Mouse (Mus musculus) embryonic facial prominence, embryonic 10.5 days (tissue): ENCODE results near the gene Map7. TPM values are rescaled to one million over a fixed set of nuclear protein-coding genes. Genes with fewer than 3 reads are reported as not detected.
A peak's percentile ranks its signal among the peaks of the same experiment; 100 is the strongest.

ENCODE experiments used
- DNase-seq: peaks from one replicate; pipeline ENCODE4 v3.0.0-alpha.2; 2017; ENCODE audit warnings: low spot score
- H3K27ac ChIP-seq: fragments of 300-500 bp; sonication (generic); replicated peaks from 2 replicates; pipeline ENCODE4 v1.5.1; 2016; ENCODE audit warnings: mild to moderate bottlenecking
- H3K27me3 ChIP-seq: fragments of 300-500 bp; sonication (generic); replicated peaks from 2 replicates; pipeline ENCODE4 v1.6.1; 2016; ENCODE audit warnings: low read depth, mild to moderate bottlenecking; ENCODE audit not compliant: poor library complexity, severe bottlenecking
- H3K36me3 ChIP-seq: fragments of 300-500 bp; sonication (generic); replicated peaks from 2 replicates; pipeline ENCODE4 v1.6.1; 2016; ENCODE audit warnings: mild to moderate bottlenecking, moderate library complexity
- H3K4me1 ChIP-seq: fragments of 300-500 bp; sonication (generic); 2 replicates; pipeline ENCODE4 v1.6.1; 2016
- H3K4me3 ChIP-seq: fragments of 300-500 bp; sonication (generic); 2 replicates; pipeline ENCODE4 v1.5.1; 2016; ENCODE audit warnings: mild to moderate bottlenecking, moderate library complexity
- H3K9me3 ChIP-seq: fragments of 300-500 bp; sonication (generic); 2 replicates; pipeline ENCODE4 v1.6.1; 2016; ENCODE audit warnings: mild to moderate bottlenecking
- WGBS: fragments of 180-500 bp; shearing (Covaris S2); methylation state at CpG from one replicate; pipeline ENCODE4 v1.1.7; 2016; 5-methylcytosine and 5-hydroxymethylcytosine counted together
- polyA plus RNA-seq: library from polyadenylated mRNA; unstranded; fragments of >200 nt; fragmentation: Nextera tagmentation; extraction: Ambion mirVana; gene quantifications from 2 replicates; pipeline ENCODE4 v1.2.1, GENCODE M21; 2016

The Map7 gene
- 6.6 and 8.1 TPM in 2 replicates for polyA plus RNA-seq

GRCm38 (mm10) chr10:20148130-20148772 is at the start of gene Map7:
Gene Map7, plus strand, starts transcription at chr10:20148471.
- WGBS = 5% methylated on average over 50 of the region's 51 CpGs
- DNase-seq = no peak
- H3K27me3 ChIP-seq = peaks cover 53% of the 10 kb centered on the region
- H3K36me3 ChIP-seq = no peaks in the 10 kb centered on the region
- H3K4me1 ChIP-seq = peaks cover 18% of the 10 kb centered on the region
- H3K4me3 ChIP-seq = peak within 1 kb of the TSS; percentile 79
- H3K27ac ChIP-seq = peak within 1 kb of the TSS; percentile 80
- H3K9me3 ChIP-seq = no peaks in the 10 kb centered on the region

DNA sequence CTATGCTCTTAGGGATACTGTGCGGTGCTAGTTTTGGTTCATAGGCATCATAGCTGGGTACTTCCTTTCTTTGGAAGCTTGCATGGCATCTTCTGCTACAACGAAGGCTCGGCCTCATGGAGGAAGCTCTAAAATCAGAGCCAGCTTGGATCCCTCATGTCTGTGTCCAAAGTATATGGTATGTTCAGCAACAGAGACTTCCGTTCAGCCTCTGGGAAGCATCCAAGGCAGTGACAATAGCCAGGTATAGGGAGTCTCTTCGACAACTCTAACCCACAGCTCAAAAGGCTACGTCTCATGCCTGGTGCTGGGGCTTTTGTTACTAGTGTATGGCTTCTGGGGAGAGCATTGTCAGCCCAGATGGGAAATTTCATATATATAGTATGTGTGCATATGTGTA is 46.8 kb upstream of the Map7 start:
- WGBS = 95% methylated on average over 6 of the region's 6 CpGs
- Histone ChIP-seq H3K4me3 (no peak overlapping the region), H3K27ac (no peak overlapping the region)

GRCm38 (mm10) chr10:20104271-20104931 is 43.9 kb upstream of the Map7 start:
- Histone ChIP-seq H3K9me3 (no peaks in the 10 kb centered on the region), H3K4me3 (no peak overlapping the region), H3K4me1 (peaks cover 10% of the 10 kb centered on the region), H3K36me3 (no peaks in the 10 kb centered on the region), H3K27ac (no peak overlapping the region), H3K27me3 (no peaks in the 10 kb centered on the region)
- 73% methylated on average over 8 of the region's 8 CpGs for WGBS
- no peak for DNase-seq

More for the DNA sequence above, 46.8 kb upstream of the Map7 start:
- no peaks in the 10 kb centered on the region for H3K9me3 ChIP-seq
- H3K4me1 ChIP-seq = peaks cover 10% of the 10 kb centered on the region
- DNase-seq = no peak
- no peaks in the 10 kb centered on the region for H3K27me3 ChIP-seq
- H3K36me3 ChIP-seq = no peaks in the 10 kb centered on the region

- DNase-seq = no peak
- Histone ChIP-seq H3K36me3 (no peaks in the 10 kb centered on the region), H3K4me1 (peaks cover 10% of the 10 kb centered on the region), H3K4me3 (no peak overlapping the region), H3K9me3 (no peaks in the 10 kb centered on the region), H3K27ac (no peak overlapping the region), H3K27me3 (no peaks in the 10 kb centered on the region)
- 79% methylated on average over 4 of the region's 4 CpGs for WGBS
Measured at GRCm38 (mm10) chr10:20105575-20105974, 42.7 kb upstream of the Map7 start.

DNA sequence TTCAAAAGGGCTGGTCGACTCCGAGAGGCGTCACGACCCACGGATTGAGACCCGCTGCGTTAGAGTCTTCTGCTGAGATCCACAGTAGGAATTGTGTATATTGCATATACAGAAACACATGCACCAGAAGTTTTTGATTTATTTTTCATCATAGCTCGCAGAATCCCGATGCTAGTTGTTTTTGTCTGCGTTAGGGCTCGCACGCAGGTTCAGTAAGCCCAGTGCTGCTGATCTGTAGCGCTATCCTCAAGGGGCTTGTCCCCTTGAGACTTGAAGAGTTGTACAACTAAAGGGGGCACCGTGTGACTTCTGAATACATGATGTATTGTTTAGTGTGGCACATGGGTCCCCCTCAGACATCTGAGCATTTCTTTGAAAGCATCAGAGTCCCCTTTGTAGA is 41.2 kb upstream of the Map7 start:
- Histone ChIP-seq H3K27ac (no peak overlapping the region), H3K4me1 (peaks cover 10% of the 10 kb centered on the region), H3K4me3 (no peak overlapping the region), H3K27me3 (no peaks in the 10 kb centered on the region), H3K9me3 (no peaks in the 10 kb centered on the region), H3K36me3 (no peaks in the 10 kb centered on the region)
- WGBS = 94% methylated on average over 14 of the region's 14 CpGs
- no peak for DNase-seq

GRCm38 (mm10) chr10:20111508-20111907 is 36.8 kb upstream of the Map7 start:
- H3K27ac ChIP-seq = no peak overlapping the region
- no peak for DNase-seq
- no peaks in the 10 kb centered on the region for H3K36me3 ChIP-seq
- no peak overlapping the region for H3K4me3 ChIP-seq
- H3K4me1 ChIP-seq = no peaks in the 10 kb centered on the region
- H3K9me3 ChIP-seq = no peaks in the 10 kb centered on the region
- WGBS = 85% methylated on average over 5 of the region's 5 CpGs
- H3K27me3 ChIP-seq = no peaks in the 10 kb centered on the region

GRCm38 (mm10) chr10:20112026-20112973 is 36.0 kb upstream of the Map7 start:
- H3K27ac ChIP-seq = no peak overlapping the region
- H3K9me3 ChIP-seq = no peaks in the 10 kb centered on the region
- H3K27me3 ChIP-seq = no peaks in the 10 kb centered on the region
- WGBS = 88% methylated on average over 18 of the region's 18 CpGs
- DNase-seq = no peak
- H3K36me3 ChIP-seq = no peaks in the 10 kb centered on the region
- H3K4me3 ChIP-seq = no peak overlapping the region
- 0 out of 2 replicates have a peak, but pooled peaks cover under 1% of the 10 kb centered on the region for H3K4me1 ChIP-seq

GRCm38 (mm10) chr10:20119504-20120425 is 28.5 kb upstream of the Map7 start:
- Histone ChIP-seq H3K4me1 (peaks cover 4% of the 10 kb centered on the region; the same call in 1 of the 2 replicates), H3K9me3 (no peaks in the 10 kb centered on the region), H3K27me3 (no peaks in the 10 kb centered on the region), H3K27ac (no peak overlapping the region), H3K4me3 (no peak overlapping the region), H3K36me3 (no peaks in the 10 kb centered on the region)
- no peak for DNase-seq
- WGBS = 95% methylated on average over 15 of the region's 15 CpGs

- H3K4me3 ChIP-seq = no peak overlapping the region
Measured at GRCm38 (mm10) chr10:20121981-20122380, 26.3 kb upstream of the Map7 start.

DNA sequence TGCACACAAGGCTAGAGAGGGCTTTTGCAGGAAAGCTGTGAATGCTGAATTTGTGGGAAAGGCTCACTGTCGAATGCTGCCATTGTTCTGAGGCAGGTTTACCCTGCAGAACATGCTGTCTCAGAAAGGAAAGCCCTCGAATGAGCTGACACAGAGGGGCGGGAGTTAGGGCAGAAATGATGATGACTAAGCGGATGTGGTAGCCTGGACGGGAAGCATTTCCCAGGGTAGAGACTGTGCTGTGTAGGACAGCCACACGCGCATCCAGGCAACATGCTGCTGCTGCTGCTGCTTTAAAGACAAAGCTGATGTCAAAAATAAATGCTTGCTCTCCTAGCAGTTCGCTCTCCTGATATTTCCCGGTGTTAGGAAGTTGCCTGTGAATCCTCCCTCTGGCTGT is 24.9 kb upstream of the Map7 start:
- 50% methylated on average over 9 of the region's 9 CpGs for WGBS
- H3K36me3 ChIP-seq = no peaks in the 10 kb centered on the region
- no peak overlapping the region for H3K4me3 ChIP-seq
- peak; percentile 23 for DNase-seq
- H3K27ac ChIP-seq = peak overlapping the region; percentile 44; the same call in 1 of the 2 replicates
- no peaks in the 10 kb centered on the region for H3K9me3 ChIP-seq
- H3K27me3 ChIP-seq = no peaks in the 10 kb centered on the region
- no peaks in the 10 kb centered on the region; the same call in 1 of the 2 replicates for H3K4me1 ChIP-seq

More at GRCm38 (mm10) chr10:20121981-20122380, 26.3 kb upstream of the Map7 start:
- no peaks in the 10 kb centered on the region for H3K27me3 ChIP-seq
- no peaks in the 10 kb centered on the region for H3K9me3 ChIP-seq
- H3K36me3 ChIP-seq = no peaks in the 10 kb centered on the region
- DNase-seq = no peak
- WGBS = 87% methylated on average over 4 of the region's 4 CpGs
- no peak overlapping the region for H3K27ac ChIP-seq
- peaks cover 4% of the 10 kb centered on the region; the same call in 1 of the 2 replicates for H3K4me1 ChIP-seq

DNA sequence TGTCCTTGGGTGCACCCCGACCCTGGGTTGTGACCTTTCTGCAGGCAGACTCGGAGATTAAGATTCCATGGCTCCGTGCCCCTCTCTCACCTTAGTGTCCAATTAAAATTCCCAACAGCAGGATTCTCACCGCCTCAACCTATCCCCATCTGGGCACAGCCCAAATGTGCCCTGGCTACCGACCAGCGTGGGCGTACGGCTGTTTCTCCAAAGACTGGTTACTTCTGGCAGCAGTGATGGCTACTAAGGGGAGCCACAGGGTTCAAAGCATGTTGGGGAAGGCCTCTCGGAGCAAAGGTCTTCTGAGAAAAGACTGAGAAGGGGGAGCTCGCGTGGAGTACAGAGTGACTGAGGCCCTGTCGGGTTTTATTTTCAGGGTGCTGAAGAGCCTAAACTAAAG is 23.7 kb upstream of the Map7 start:
- no peak overlapping the region for H3K27ac ChIP-seq
- no peaks in the 10 kb centered on the region for H3K36me3 ChIP-seq
- no peak for DNase-seq
- H3K4me3 ChIP-seq = no peak overlapping the region
- no peaks in the 10 kb centered on the region; the same call in 1 of the 2 replicates for H3K4me1 ChIP-seq
- no peaks in the 10 kb centered on the region for H3K9me3 ChIP-seq
- no peaks in the 10 kb centered on the region for H3K27me3 ChIP-seq
- WGBS = 83% methylated on average over 12 of the region's 12 CpGs
